Mouse (Mus musculus): ENCODE measurements around the gene Col6a1. TPM values are rescaled to one million over a fixed set of nuclear protein-coding genes. Genes with fewer than 3 reads are reported as not detected.
A peak's percentile ranks its signal among the peaks of the same experiment; 100 is the strongest.

Col6a1 gene
- total RNA-seq, 2 experiments from 2014 or later = 83.0 to 93.0 TPM

DNA sequence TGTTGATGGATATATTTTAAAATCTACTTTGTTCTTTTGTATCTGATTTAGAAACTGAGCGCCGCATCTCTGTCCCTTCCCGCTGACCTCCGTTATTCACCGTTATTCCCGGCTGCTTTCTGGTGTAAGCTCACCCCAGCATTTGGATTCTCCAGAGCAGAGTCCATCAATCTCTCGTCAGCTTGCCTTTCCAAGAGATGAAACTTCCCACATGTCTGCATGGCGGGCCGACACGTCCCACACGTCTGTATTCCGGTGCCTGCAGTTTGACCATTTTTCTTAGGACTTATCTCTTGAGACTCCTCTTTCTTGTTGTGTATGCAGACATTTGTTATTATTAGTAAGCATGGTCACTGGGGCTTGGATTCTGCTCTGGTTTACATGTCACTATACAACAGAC, 42.0 kb downstream of the Col6a1 start:
- DNase-seq (ENCODE audit: low spot score) = no peak
- intact Hi-C loops (cut with DNase I) = no loop called here

GRCm38 (mm10) chr10:76683461-76683860, 42.5 kb downstream of the Col6a1 start:
- no peak for DNase-seq (ENCODE audit: low spot score)
- intact Hi-C loops (cut with DNase I) = no loop called here

DNA sequence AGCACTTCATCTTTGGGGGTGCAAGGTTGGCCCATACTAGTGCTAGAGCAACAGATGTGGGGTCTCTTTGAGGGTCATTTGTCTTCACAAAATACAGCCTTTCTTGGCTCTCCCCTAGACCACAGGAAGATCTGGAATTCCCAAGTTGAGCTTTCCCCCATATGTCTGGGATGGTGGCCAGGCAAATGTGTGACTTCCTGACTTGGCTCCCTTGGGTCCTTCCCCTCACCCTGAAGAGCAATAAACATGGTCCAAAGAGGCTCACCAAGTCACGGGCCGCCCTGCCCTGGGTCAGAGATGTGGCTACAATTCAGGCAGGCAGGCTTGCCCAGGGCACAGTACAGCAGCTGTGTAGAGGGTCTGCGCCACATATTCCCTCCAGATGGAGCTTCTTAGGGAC, 44.1 kb downstream of the Col6a1 start:
- intact Hi-C loops (cut with DNase I) = no loop called here
- no peak for DNase-seq (ENCODE audit: low spot score)

GRCm38 (mm10) chr10:76680758-76681650, 45.0 kb downstream of the Col6a1 start:
- intact Hi-C loops (cut with DNase I) = no loop called here
- DNase-seq (ENCODE audit: low spot score) = no peak

DNA sequence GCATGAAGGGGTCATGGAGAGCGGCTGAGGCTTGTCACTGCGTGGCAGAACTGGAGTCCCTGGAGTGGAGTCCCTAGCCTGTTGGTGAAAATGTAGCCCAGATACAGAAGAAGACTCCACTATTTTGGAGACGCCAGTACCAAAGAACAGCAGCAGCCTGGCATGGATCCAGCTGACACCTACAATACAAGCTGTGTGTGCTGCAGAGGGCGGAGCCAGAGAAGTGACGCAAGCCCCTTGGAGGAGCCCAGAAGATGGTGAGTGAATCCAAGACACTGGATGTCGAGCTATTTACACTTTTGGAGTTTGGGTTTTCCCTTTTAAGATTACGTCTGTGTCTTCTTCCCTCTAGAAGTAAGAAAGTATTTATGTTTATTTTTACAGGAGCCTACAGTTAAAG, 47.8 kb downstream of the Col6a1 start:
- intact Hi-C loops (cut with DNase I) = no loop called here
- no peak for DNase-seq (ENCODE audit: low spot score)

- DNase-seq (ENCODE audit: low spot score) = no peak
- intact Hi-C loops (cut with DNase I) = no loop called here
Measured at GRCm38 (mm10) chr10:76675268-76675667, 50.7 kb downstream of the Col6a1 start.

GRCm38 (mm10) chr10:76674581-76674980, 51.4 kb downstream of the Col6a1 start:
- no peak for DNase-seq (ENCODE audit: low spot score)
- intact Hi-C loops (cut with DNase I) = no loop called here

- intact Hi-C loops (cut with DNase I) = no loop called here
- no peak for DNase-seq (ENCODE audit: low spot score)
Measured at GRCm38 (mm10) chr10:76671939-76672338, 54.0 kb downstream of the Col6a1 start.

DNA sequence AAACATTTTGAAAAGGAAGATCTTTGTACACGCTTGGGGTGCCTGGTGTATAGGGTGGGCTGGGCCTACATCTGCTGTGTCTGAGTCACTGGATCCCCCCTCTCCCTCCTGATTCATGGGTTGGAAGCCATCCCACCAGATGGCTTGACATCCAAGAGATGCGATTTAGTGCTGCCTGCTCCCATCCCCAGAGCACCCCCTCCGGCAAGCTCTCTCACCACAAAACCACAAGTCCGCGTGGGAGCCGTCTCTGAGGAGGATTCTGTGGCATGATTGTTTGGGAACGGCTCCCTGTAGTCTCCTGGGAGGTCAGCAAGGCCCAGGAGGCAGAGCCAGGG, 57.1 kb downstream of the Col6a1 start:
- intact Hi-C loops (cut with DNase I) = no loop called here
- DNase-seq (ENCODE audit: low spot score) = no peak

- DNase-seq (ENCODE audit: low spot score) = no peak
- intact Hi-C loops (cut with DNase I) = no loop called here
Measured at GRCm38 (mm10) chr10:76668261-76668946, 57.6 kb downstream of the Col6a1 start.

DNA sequence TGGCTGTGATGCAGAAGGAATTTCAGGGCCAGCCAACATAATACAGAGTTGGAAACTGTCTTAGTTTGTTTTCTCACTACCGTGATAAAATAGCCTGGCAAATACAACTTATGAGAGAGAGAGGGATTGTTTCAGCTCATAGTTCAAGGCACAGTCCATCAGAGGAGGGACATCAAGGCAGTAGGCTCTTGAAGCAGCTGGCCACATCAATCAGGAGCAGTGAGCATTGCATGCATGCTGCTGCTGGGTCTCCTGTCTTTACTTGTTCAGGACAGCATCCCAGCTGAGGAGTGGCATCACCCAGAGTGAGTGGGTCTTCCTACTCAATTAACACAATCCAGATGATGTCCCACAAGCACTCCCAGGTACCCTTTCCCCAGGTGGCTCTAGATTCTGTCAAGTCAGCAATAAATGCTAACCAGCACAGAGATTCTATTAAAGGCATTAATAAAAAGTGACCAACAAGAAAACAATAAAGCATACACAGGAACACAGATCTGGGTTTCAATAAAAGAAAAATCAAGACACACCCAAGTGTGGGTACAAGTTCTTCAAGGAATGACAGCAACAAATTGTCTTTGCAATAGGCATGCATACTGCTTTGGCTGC, 58.7 kb downstream of the Col6a1 start:
- DNase-seq (ENCODE audit: low spot score) = no peak
- intact Hi-C loops (cut with DNase I) = no loop called here

DNA sequence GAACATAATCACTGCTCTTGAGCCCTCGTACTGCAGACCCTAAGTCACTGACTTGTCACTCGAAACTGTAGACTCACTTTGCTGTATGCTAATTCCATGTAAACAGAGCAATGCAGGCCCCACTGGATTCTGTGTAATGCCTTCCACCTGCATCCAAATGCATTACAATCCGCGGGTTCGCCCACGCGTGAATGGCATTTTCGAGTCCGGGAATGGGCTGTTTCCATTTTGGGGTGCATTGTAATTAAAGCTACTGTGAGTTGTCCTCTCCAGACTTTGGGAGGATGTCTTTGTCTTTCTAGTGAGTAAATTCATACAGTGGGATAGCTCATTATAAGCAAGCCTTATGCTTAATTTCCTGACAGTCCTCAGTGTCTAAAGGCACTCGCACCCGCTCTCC, 60.4 kb downstream of the Col6a1 start:
- no peak for DNase-seq (ENCODE audit: low spot score)

GRCm38 (mm10) chr10:76664156-76665115, 61.5 kb downstream of the Col6a1 start:
- peak; percentile 69 for DNase-seq (ENCODE audit: low spot score)
- intact Hi-C loops (cut with DNase I) = no loop called here

More for the DNA sequence above, 60.4 kb downstream of the Col6a1 start:
- intact Hi-C loops (cut with DNase I) = no loop called here

Other genes starting within 250 kb of the Col6a1 start
- gene Lss, start 194.6 kb downstream of the Col6a1 start, total RNA-seq (2021) = 1 to 10 TPM; 7.3 to 7.4 TPM
- gene Spatc1l, start 163.9 kb downstream of the Col6a1 start, total RNA-seq (2021) = not detected
- not detected for gene Ftcd, start 150.5 kb downstream of the Col6a1 start, total RNA-seq (2021)
- gene Col6a2, start 102.5 kb downstream of the Col6a1 start, total RNA-seq (2021) = 100 to 1,000 TPM in 1 of 2 experiments, 10 to 100 TPM in 1; 94.0 to 106 TPM
- 1 to 10 TPM; 2.9 to 6.7 TPM for gene Pcbp3, start 235.7 kb upstream of the Col6a1 start, total RNA-seq (2021)

Measured in heart, postnatal 25 days (tissue).